Mouse (Mus musculus) limb, embryonic 10.5 days (tissue): Measurements from ENCODE around the gene Heatr5b. TPM values are rescaled to one million over a fixed set of nuclear protein-coding genes. Genes with fewer than 3 reads are reported as not detected.
"Not testable (repeated sequence)": the region's sequence is repeated elsewhere in the genome, so short reads cannot be mapped to it uniquely, and the experiment has no call there.

Experiments used
- DNase-seq: peaks from one replicate; pipeline ENCODE4 v3.0.0-alpha.2; 2017; ENCODE audit warnings: low spot score
- H3K27ac ChIP-seq: fragments of 300-500 bp; sonication (generic); 2 replicates; pipeline ENCODE4 v1.5.1; 2016; ENCODE audit warnings: mild to moderate bottlenecking
- H3K27me3 ChIP-seq: fragments of 300-500 bp; sonication (generic); 2 replicates; pipeline ENCODE4 v1.6.1; 2016; ENCODE audit warnings: low read depth, mild to moderate bottlenecking; ENCODE audit not compliant: poor library complexity, severe bottlenecking
- H3K36me3 ChIP-seq: fragments of 300-500 bp; sonication (generic); 2 replicates; pipeline ENCODE4 v1.6.1; 2016; ENCODE audit warnings: mild to moderate bottlenecking, moderate library complexity
- H3K4me1 ChIP-seq: fragments of 300-500 bp; sonication (generic); 2 replicates; pipeline ENCODE4 v1.6.1; 2016
- H3K4me3 ChIP-seq: fragments of 300-500 bp; sonication (generic); 2 replicates; pipeline ENCODE4 v1.5.1; 2016; ENCODE audit warnings: mild to moderate bottlenecking, moderate library complexity
- H3K9me3 ChIP-seq: fragments of 300-500 bp; sonication (generic); replicated peaks from 2 replicates; pipeline ENCODE4 v1.6.1; 2016; ENCODE audit warnings: mild to moderate bottlenecking
- WGBS: fragments of 180-500 bp; shearing (Covaris S2); methylation state at CpG from one replicate; pipeline ENCODE4 v1.1.7; 2016; 5-methylcytosine and 5-hydroxymethylcytosine counted together
- polyA plus RNA-seq: library from polyadenylated mRNA; unstranded; fragments of >200 nt; fragmentation: Nextera tagmentation; extraction: Ambion mirVana; gene quantifications from 2 replicates; pipeline ENCODE4 v1.2.1, GENCODE M21; 2016

Heatr5b gene
- polyA plus RNA-seq, 1 experiment from 2014 or later: 17.5 TPM

- no peaks in the 10 kb centered on the region for H3K27me3 ChIP-seq
- H3K4me3 ChIP-seq: no peak overlapping the region
- no peaks in the 10 kb centered on the region for H3K9me3 ChIP-seq
- 92% methylated on average over 5 of the region's 5 CpGs for WGBS
- no peak overlapping the region for H3K27ac ChIP-seq
- H3K4me1 ChIP-seq: no peaks in the 10 kb centered on the region
- no peak for DNase-seq
- H3K36me3 ChIP-seq: peaks cover 50% of the 10 kb centered on the region
Measured at GRCm38 (mm10) chr17:78794390-78794789, 40.8 kb downstream of the Heatr5b start.

- Histone ChIP-seq H3K4me3 (no peak overlapping the region), H3K27ac (no peak overlapping the region), H3K4me1 (no peaks in the 10 kb centered on the region), H3K36me3 (peaks cover 56% of the 10 kb centered on the region), H3K27me3 (no peaks in the 10 kb centered on the region), H3K9me3 (no peaks in the 10 kb centered on the region)
- DNase-seq: no peak
- 92% methylated on average over 3 of the region's 3 CpGs for WGBS
Measured at GRCm38 (mm10) chr17:78792122-78792521, 43.0 kb downstream of the Heatr5b start.

GRCm38 (mm10) chr17:78791690-78792070 lies 43.5 kb downstream of the Heatr5b start:
- Histone ChIP-seq H3K9me3 (no peaks in the 10 kb centered on the region), H3K4me1 (no peaks in the 10 kb centered on the region), H3K27me3 (no peaks in the 10 kb centered on the region), H3K36me3 (peaks cover 52% of the 10 kb centered on the region), H3K27ac (no peak overlapping the region), H3K4me3 (no peak overlapping the region)
- no peak for DNase-seq
- 95% methylated on average over 3 of the region's 3 CpGs for WGBS

GRCm38 (mm10) chr17:78791068-78791689 lies 44.0 kb downstream of the Heatr5b start:
- Histone ChIP-seq H3K36me3 (peaks cover 47% of the 10 kb centered on the region), H3K9me3 (no peaks in the 10 kb centered on the region), H3K27me3 (no peaks in the 10 kb centered on the region), H3K4me3 (no peak overlapping the region), H3K27ac (no peak overlapping the region), H3K4me1 (no peaks in the 10 kb centered on the region)
- no peak for DNase-seq
- 89% methylated on average over 7 of the region's 7 CpGs for WGBS

GRCm38 (mm10) chr17:78788273-78788672 lies 46.9 kb downstream of the Heatr5b start:
- WGBS: 74% methylated on average over 3 of the region's 3 CpGs
- H3K36me3 ChIP-seq: peaks cover 35% of the 10 kb centered on the region

GRCm38 (mm10) chr17:78778765-78779164 lies 56.4 kb downstream of the Heatr5b start:
- no peak for DNase-seq
- no peaks in the 10 kb centered on the region for H3K27me3 ChIP-seq

More at GRCm38 (mm10) chr17:78788273-78788672, 46.9 kb downstream of the Heatr5b start:
- not testable (repeated sequence) for H3K4me1 ChIP-seq, H3K9me3 ChIP-seq, H3K4me3 ChIP-seq, DNase-seq, H3K27me3 ChIP-seq, H3K27ac ChIP-seq

GRCm38 (mm10) chr17:78772317-78772716 lies 62.8 kb downstream of the Heatr5b start:
- Histone ChIP-seq H3K9me3 (no peaks in the 10 kb centered on the region), H3K36me3 (peaks cover 28% of the 10 kb centered on the region), H3K4me1 (no peaks in the 10 kb centered on the region), H3K27me3 (no peaks in the 10 kb centered on the region), H3K27ac (no peak overlapping the region), H3K4me3 (no peak overlapping the region)
- no peak for DNase-seq
- WGBS: 94% methylated on average over 2 of the region's 2 CpGs

More at GRCm38 (mm10) chr17:78778765-78779164, 56.4 kb downstream of the Heatr5b start:
- 96% methylated on average over 1 of the region's 1 CpGs for WGBS
- H3K9me3 ChIP-seq: no peaks in the 10 kb centered on the region
- no peak overlapping the region for H3K4me3 ChIP-seq
- H3K4me1 ChIP-seq: no peaks in the 10 kb centered on the region
- peaks cover 25% of the 10 kb centered on the region for H3K36me3 ChIP-seq
- no peak overlapping the region for H3K27ac ChIP-seq

GRCm38 (mm10) chr17:78770932-78771331 lies 64.2 kb downstream of the Heatr5b start:
- peaks cover 29% of the 10 kb centered on the region for H3K36me3 ChIP-seq
- H3K4me1 ChIP-seq: no peaks in the 10 kb centered on the region
- no peak for DNase-seq
- no peaks in the 10 kb centered on the region for H3K9me3 ChIP-seq
- H3K4me3 ChIP-seq: no peak overlapping the region
- H3K27ac ChIP-seq: no peak overlapping the region
- no peaks in the 10 kb centered on the region for H3K27me3 ChIP-seq
- WGBS: 68% methylated on average over 7 of the region's 7 CpGs

GRCm38 (mm10) chr17:78769341-78769740 lies 65.8 kb downstream of the Heatr5b start:
- Histone ChIP-seq H3K4me1 (no peaks in the 10 kb centered on the region), H3K9me3 (no peaks in the 10 kb centered on the region), H3K4me3 (no peak overlapping the region), H3K36me3 (peaks cover 43% of the 10 kb centered on the region), H3K27ac (no peak overlapping the region), H3K27me3 (no peaks in the 10 kb centered on the region)
- WGBS: 72% methylated on average over 3 of the region's 3 CpGs
- no peak for DNase-seq

- H3K27me3 ChIP-seq: no peaks in the 10 kb centered on the region
- H3K27ac ChIP-seq: no peak overlapping the region
- H3K36me3 ChIP-seq: peaks cover 47% of the 10 kb centered on the region
- no peaks in the 10 kb centered on the region for H3K9me3 ChIP-seq
- H3K4me1 ChIP-seq: no peaks in the 10 kb centered on the region
- WGBS: 82% methylated on average over 2 of the region's 2 CpGs
- no peak for DNase-seq
- no peak overlapping the region for H3K4me3 ChIP-seq
Measured at GRCm38 (mm10) chr17:78768937-78769336, 66.2 kb downstream of the Heatr5b start.

GRCm38 (mm10) chr17:78767546-78767945 lies 67.6 kb downstream of the Heatr5b start:
- Histone ChIP-seq H3K27ac (no peak overlapping the region), H3K36me3 (peaks cover 45% of the 10 kb centered on the region), H3K4me1 (no peaks in the 10 kb centered on the region), H3K9me3 (no peaks in the 10 kb centered on the region), H3K4me3 (no peak overlapping the region), H3K27me3 (no peaks in the 10 kb centered on the region)
- DNase-seq: no peak
- WGBS: 67% methylated on average over 8 of the region's 8 CpGs

- H3K4me1 ChIP-seq: no peaks in the 10 kb centered on the region
- 90% methylated on average over 7 of the region's 7 CpGs for WGBS
- peaks cover 40% of the 10 kb centered on the region for H3K36me3 ChIP-seq
- H3K27ac ChIP-seq: no peak overlapping the region
- H3K9me3 ChIP-seq: no peaks in the 10 kb centered on the region
- H3K4me3 ChIP-seq: no peak overlapping the region
- H3K27me3 ChIP-seq: no peaks in the 10 kb centered on the region
- no peak for DNase-seq
Measured at GRCm38 (mm10) chr17:78766084-78766483, 69.1 kb downstream of the Heatr5b start.

- no peak for DNase-seq
- 92% methylated on average over 5 of the region's 5 CpGs for WGBS
- Histone ChIP-seq H3K36me3 (peaks cover 42% of the 10 kb centered on the region), H3K4me3 (no peak overlapping the region), H3K9me3 (no peaks in the 10 kb centered on the region), H3K27ac (no peak overlapping the region), H3K4me1 (no peaks in the 10 kb centered on the region), H3K27me3 (no peaks in the 10 kb centered on the region)
Measured at GRCm38 (mm10) chr17:78763272-78763671, 71.9 kb downstream of the Heatr5b start.
